Mouse (Mus musculus) inflammation-experienced regulatory T-cells, adult 16 weeks (primary cell): ENCODE results near the gene Cnga3. TPM values are rescaled to one million over a fixed set of nuclear protein-coding genes. Genes with fewer than 3 reads are reported as not detected.

Source experiments
- polyA plus RNA-seq: library from polyadenylated mRNA; unstranded; fragments of 100-300 nt; shearing (Covaris generic); gene quantifications from one replicate; pipeline ENCODE4 v1.2.1, GENCODE M21; 2017

Cnga3 gene
- polyA plus RNA-seq: not detected

GRCm38 (mm10) chr1:37214144-37214543 lies at the start of gene Cnga3:
Gene Cnga3, plus strand, starts transcription at chr1:37214434.

GRCm38 (mm10) chr1:37299540-37300491 lies 85.6 kb downstream of the Cnga3 start, which contains the start of gene Inpp4a:
Gene Inpp4a, plus strand, starts transcription at chr1:37299865.

Other genes starting within 250 kb of the Cnga3 start
- 0.94 TPM for gene Vwa3b, start 187.8 kb upstream of the Cnga3 start, polyA plus RNA-seq
- gene Inpp4a, start 85.4 kb downstream of the Cnga3 start, polyA plus RNA-seq: 27.7 TPM
- 90.4 TPM for gene Coa5, start 215.7 kb downstream of the Cnga3 start, polyA plus RNA-seq
- 110 TPM for gene Unc50, start 215.7 kb downstream of the Cnga3 start, polyA plus RNA-seq